Mouse (Mus musculus) stomach, embryonic 15.5 days (tissue): Measurements from ENCODE around the gene Cntnap2. TPM values are rescaled to one million over a fixed set of nuclear protein-coding genes. Genes with fewer than 3 reads are reported as not detected.

Experiments used
- ATAC-seq: fragments of 200-750 bp; cut with Nextera tagmentation; 2 replicates; pipeline ENCODE4 v1.8.0; 2017; ENCODE audit warnings: low read depth, moderate number of reproducible peaks, moderate TSS enrichment; ENCODE audit not compliant: insufficient read depth, low FRiP score
- H3K27ac ChIP-seq: fragments of 300-500 bp; sonication (generic); 2 replicates; pipeline ENCODE4 v1.5.1; 2015; ENCODE audit warnings: mild to moderate bottlenecking, inconsistent platforms
- H3K27me3 ChIP-seq: fragments of 300-500 bp; sonication (generic); replicated peaks from 2 replicates; pipeline ENCODE4 v1.6.1; 2015; ENCODE audit warnings: inconsistent platforms
- H3K36me3 ChIP-seq: fragments of 300-500 bp; sonication (generic); 2 replicates; pipeline ENCODE4 v1.6.1; 2015; ENCODE audit warnings: inconsistent platforms
- H3K4me1 ChIP-seq: fragments of 300-500 bp; sonication (generic); 2 replicates; pipeline ENCODE4 v1.6.1; 2015; ENCODE audit warnings: inconsistent platforms
- H3K4me2 ChIP-seq: fragments of 300-500 bp; sonication (generic); 2 replicates; pipeline ENCODE4 v1.6.1; 2015; ENCODE audit warnings: mild to moderate bottlenecking, inconsistent platforms
- H3K4me3 ChIP-seq: fragments of 300-500 bp; sonication (generic); replicated peaks from 2 replicates; pipeline ENCODE4 v1.5.1; 2015; ENCODE audit warnings: inconsistent platforms
- H3K9ac ChIP-seq: fragments of 300-500 bp; sonication (generic); 2 replicates; pipeline ENCODE4 v1.6.1; 2015; ENCODE audit warnings: inconsistent platforms
- H3K9me3 ChIP-seq: fragments of 300-500 bp; sonication (generic); 2 replicates; pipeline ENCODE4 v1.6.1; 2016; ENCODE audit warnings: inconsistent platforms
- WGBS: fragments of 180-500 bp; shearing (Covaris S2); methylation state at CpG from one replicate; pipeline ENCODE4 v1.1.7; 2015; 5-methylcytosine and 5-hydroxymethylcytosine counted together
- polyA plus RNA-seq: library from polyadenylated mRNA; unstranded; fragments of >200 nt; fragmentation: Nextera tagmentation; extraction: Ambion mirVana; gene quantifications from 2 replicates; pipeline ENCODE4 v1.2.1, GENCODE M21; 2015

Gene Cntnap2
- polyA plus RNA-seq, 1 experiment from 2014 or later: 1.7 TPM

GRCm38 (mm10) chr6:46166837-46167236, 1107.7 kb downstream of the Cntnap2 start:
- no peak for ATAC-seq
- no peak overlapping the region for H3K27ac ChIP-seq
- H3K9me3 ChIP-seq: no peaks in the 10 kb centered on the region
- 69% methylated on average over 1 of the region's 1 CpGs for WGBS
- H3K4me2 ChIP-seq: no peak overlapping the region
- no peaks in the 10 kb centered on the region for H3K4me1 ChIP-seq
- H3K36me3 ChIP-seq: no peaks in the 10 kb centered on the region
- no peak overlapping the region for H3K9ac ChIP-seq
- H3K4me3 ChIP-seq: no peak overlapping the region
- no peaks in the 10 kb centered on the region for H3K27me3 ChIP-seq

- Histone ChIP-seq H3K9ac (no peak overlapping the region), H3K4me2 (no peak overlapping the region), H3K4me3 (no peak overlapping the region), H3K36me3 (no peaks in the 10 kb centered on the region), H3K27ac (no peak overlapping the region), H3K27me3 (no peaks in the 10 kb centered on the region), H3K9me3 (no peaks in the 10 kb centered on the region), H3K4me1 (no peaks in the 10 kb centered on the region)
- no peak for ATAC-seq
- 86% methylated on average over 2 of the region's 2 CpGs for WGBS
These were observed 1138.1 kb downstream of the Cntnap2 start for GRCm38 (mm10) chr6:46197298-46197697.

- ATAC-seq: no peak
- Histone ChIP-seq H3K27ac (no peak overlapping the region), H3K4me3 (no peak overlapping the region), H3K9me3 (no peaks in the 10 kb centered on the region), H3K9ac (no peak overlapping the region), H3K27me3 (no peaks in the 10 kb centered on the region), H3K4me2 (no peak overlapping the region), H3K36me3 (no peaks in the 10 kb centered on the region), H3K4me1 (no peaks in the 10 kb centered on the region)
- 59% methylated on average over 4 of the region's 4 CpGs for WGBS
These were observed 1142.7 kb downstream of the Cntnap2 start for GRCm38 (mm10) chr6:46201828-46202227.

GRCm38 (mm10) chr6:46205531-46205930, 1146.4 kb downstream of the Cntnap2 start:
- H3K9ac ChIP-seq: no peak overlapping the region
- ATAC-seq: no peak
- no peaks in the 10 kb centered on the region for H3K36me3 ChIP-seq
- H3K4me2 ChIP-seq: no peak overlapping the region
- H3K27ac ChIP-seq: no peak overlapping the region
- 89% methylated on average over 2 of the region's 2 CpGs for WGBS
- H3K9me3 ChIP-seq: no peaks in the 10 kb centered on the region
- no peaks in the 10 kb centered on the region for H3K4me1 ChIP-seq
- H3K27me3 ChIP-seq: no peaks in the 10 kb centered on the region
- H3K4me3 ChIP-seq: no peak overlapping the region

- H3K9ac ChIP-seq: no peak overlapping the region
- no peak overlapping the region for H3K27ac ChIP-seq
- no peaks in the 10 kb centered on the region for H3K27me3 ChIP-seq
- H3K4me2 ChIP-seq: no peak overlapping the region
- H3K4me1 ChIP-seq: no peaks in the 10 kb centered on the region
- no peak for ATAC-seq
- no peaks in the 10 kb centered on the region for H3K36me3 ChIP-seq
- H3K9me3 ChIP-seq: no peaks in the 10 kb centered on the region
- 53% methylated on average over 1 of the region's 1 CpGs for WGBS
- no peak overlapping the region for H3K4me3 ChIP-seq
These were observed 1173.7 kb downstream of the Cntnap2 start for GRCm38 (mm10) chr6:46232889-46233288.

- no peaks in the 10 kb centered on the region for H3K4me1 ChIP-seq
- no peak overlapping the region for H3K27ac ChIP-seq
- no peak overlapping the region for H3K4me3 ChIP-seq
- ATAC-seq: no peak
- H3K27me3 ChIP-seq: no peaks in the 10 kb centered on the region
- no peaks in the 10 kb centered on the region for H3K36me3 ChIP-seq
- WGBS: 37% methylated on average over 2 of the region's 2 CpGs
- no peak overlapping the region for H3K9ac ChIP-seq
- no peaks in the 10 kb centered on the region for H3K9me3 ChIP-seq
- no peak overlapping the region for H3K4me2 ChIP-seq
These were observed 1181.2 kb downstream of the Cntnap2 start for GRCm38 (mm10) chr6:46240349-46240748.

- Histone ChIP-seq H3K27ac (no peak overlapping the region), H3K9me3 (no peaks in the 10 kb centered on the region), H3K27me3 (no peaks in the 10 kb centered on the region), H3K9ac (no peak overlapping the region), H3K4me2 (no peak overlapping the region), H3K4me1 (no peaks in the 10 kb centered on the region), H3K4me3 (no peak overlapping the region), H3K36me3 (no peaks in the 10 kb centered on the region)
- ATAC-seq: no peak
- 44% methylated on average over 1 of the region's 1 CpGs for WGBS
These were observed 1204.0 kb downstream of the Cntnap2 start for GRCm38 (mm10) chr6:46263171-46263570.

GRCm38 (mm10) chr6:46346946-46347345, 1287.8 kb downstream of the Cntnap2 start:
- 44% methylated on average over 5 of the region's 5 CpGs for WGBS
- no peaks in the 10 kb centered on the region for H3K36me3 ChIP-seq
- no peak; the same call in 1 of the 2 replicates for ATAC-seq

GRCm38 (mm10) chr6:46361091-46361490, 1301.9 kb downstream of the Cntnap2 start:
- no peak overlapping the region for H3K4me2 ChIP-seq
- no peaks in the 10 kb centered on the region for H3K27me3 ChIP-seq
- no peak overlapping the region for H3K27ac ChIP-seq
- 83% methylated on average over 2 of the region's 2 CpGs for WGBS
- no peaks in the 10 kb centered on the region for H3K9me3 ChIP-seq
- H3K4me1 ChIP-seq: no peaks in the 10 kb centered on the region
- no peak overlapping the region for H3K4me3 ChIP-seq
- H3K36me3 ChIP-seq: no peaks in the 10 kb centered on the region
- no peak overlapping the region for H3K9ac ChIP-seq
- no peak for ATAC-seq

More at GRCm38 (mm10) chr6:46346946-46347345, 1287.8 kb downstream of the Cntnap2 start:
- Histone ChIP-seq H3K4me3 (no peak overlapping the region), H3K9ac (no peak overlapping the region), H3K4me1 (no peaks in the 10 kb centered on the region), H3K27ac (no peak overlapping the region), H3K9me3 (no peaks in the 10 kb centered on the region), H3K27me3 (no peaks in the 10 kb centered on the region), H3K4me2 (no peak overlapping the region)

GRCm38 (mm10) chr6:46362156-46362555, 1303.0 kb downstream of the Cntnap2 start:
- Histone ChIP-seq H3K27me3 (no peaks in the 10 kb centered on the region), H3K4me3 (no peak overlapping the region), H3K4me1 (no peaks in the 10 kb centered on the region), H3K9me3 (no peaks in the 10 kb centered on the region), H3K9ac (no peak overlapping the region), H3K36me3 (no peaks in the 10 kb centered on the region), H3K27ac (no peak overlapping the region), H3K4me2 (no peak overlapping the region)
- 91% methylated on average over 1 of the region's 1 CpGs for WGBS
- no peak for ATAC-seq

- 70% methylated on average over 2 of the region's 2 CpGs for WGBS
- no peak overlapping the region for H3K4me3 ChIP-seq
- H3K27me3 ChIP-seq: no peaks in the 10 kb centered on the region
- no peak overlapping the region for H3K9ac ChIP-seq
- no peak for ATAC-seq
- no peak overlapping the region for H3K4me2 ChIP-seq
- H3K4me1 ChIP-seq: no peaks in the 10 kb centered on the region
- H3K9me3 ChIP-seq: no peaks in the 10 kb centered on the region
- no peaks in the 10 kb centered on the region for H3K36me3 ChIP-seq
- H3K27ac ChIP-seq: no peak overlapping the region
These were observed 1339.8 kb downstream of the Cntnap2 start for GRCm38 (mm10) chr6:46398725-46399589.

GRCm38 (mm10) chr6:46414154-46414553, 1355.0 kb downstream of the Cntnap2 start:
- no peak overlapping the region for H3K9ac ChIP-seq
- ATAC-seq: no peak
- no peak overlapping the region for H3K4me3 ChIP-seq
- H3K9me3 ChIP-seq: no peaks in the 10 kb centered on the region
- H3K4me1 ChIP-seq: no peaks in the 10 kb centered on the region
- no peaks in the 10 kb centered on the region for H3K27me3 ChIP-seq
- H3K36me3 ChIP-seq: no peaks in the 10 kb centered on the region
- no peak overlapping the region for H3K4me2 ChIP-seq
- no peak overlapping the region for H3K27ac ChIP-seq
